In genomic region chr6:17266466-17266865, GRCm38 (mm10) we compare ENCODE assay signal across 26 mouse cellular contexts. TPM values are rescaled to one million over a fixed set of nuclear protein-coding genes. Genes with fewer than 3 reads are reported as not detected.
DNase-seq lines count a peak whose midpoint lies in the region; ATAC-seq and TF ChIP-seq lines count a peak whose summit lies in the region.
"Had no signal": no experiment of that assay in that cellular context is flagged by ENCODE, and none has a peak within 500 bp of the region (broad histone marks: within the 10 kb centered on the region; RNA-seq: fewer than 3 reads in every experiment).

No protein-coding gene starts in this region.

- TF ChIP-seq CTCF in intestine, postnatal 0 days (IDR thresholded peaks at IDR 0.05; ENCODE audit: low read depth), result no peak

- H3K4me1 ChIP-seq in intestine, embryonic 14.5 days (replicated peaks; ENCODE audit: control insufficient read depth, insufficient read depth, low read length), result no peaks in the 10 kb centered on the region
- no peaks in the 10 kb centered on the region for H3K4me1 ChIP-seq in intestine, postnatal 0 days (replicated peaks; ENCODE audit: control insufficient read depth, insufficient read depth, low read length)
- peaks cover 7% of the 10 kb centered on the region for H3K4me1 ChIP-seq in lung, embryonic 16.5 days (replicated peaks; ENCODE audit: control insufficient read depth, insufficient read depth, low read length)
- H3K4me1 ChIP-seq in intestine, embryonic 15.5 days (replicated peaks), result peaks cover 3% of the 10 kb centered on the region; the same call in 1 of the 2 replicates
- H3K4me1 ChIP-seq in midbrain, embryonic 10.5 days, result no peaks in the 10 kb centered on the region
- H3K4me1 ChIP-seq: embryonic facial prominence, embryonic 13.5 days; heart, embryonic 15.5 days; hindbrain, embryonic 13.5 days; midbrain, embryonic 12.5 days; neural tube, embryonic 15.5 days had no signal

- H3K4me2 ChIP-seq in intestine, embryonic 14.5 days (ENCODE audit: low read length), result no peak overlapping the region
- no peak overlapping the region for H3K4me2 ChIP-seq in intestine, postnatal 0 days (replicated peaks; ENCODE audit: low read depth)
- H3K4me2 ChIP-seq in lung, embryonic 16.5 days (ENCODE audit: low read depth, low read length), result no peak overlapping the region
- H3K4me2 ChIP-seq in intestine, embryonic 15.5 days (replicated peaks), result no peak overlapping the region
- H3K4me2 ChIP-seq: embryonic facial prominence, embryonic 13.5 days; heart, embryonic 15.5 days; hindbrain, embryonic 13.5 days; liver, embryonic 11.5 days; midbrain, embryonic 12.5 days; neural tube, embryonic 15.5 days had no signal

- H3K4me3 ChIP-seq in intestine, embryonic 14.5 days (ENCODE audit: low read depth, low read length), result no peak overlapping the region
- H3K4me3 ChIP-seq in intestine, postnatal 0 days (ENCODE audit: low read depth, low read length), result no peak overlapping the region
- no peak overlapping the region for H3K4me3 ChIP-seq in lung, embryonic 16.5 days (ENCODE audit: low read length)
- no peak overlapping the region for H3K4me3 ChIP-seq in intestine, embryonic 15.5 days (replicated peaks)
- H3K4me3 ChIP-seq in midbrain, embryonic 10.5 days, result no peak overlapping the region
- H3K4me3 ChIP-seq: embryonic facial prominence, embryonic 13.5 days; heart, adult 2 months; heart, embryonic 15.5 days; hindbrain, embryonic 13.5 days; midbrain, embryonic 12.5 days; neural tube, embryonic 15.5 days had no signal

- H3K27me3 ChIP-seq in intestine, embryonic 14.5 days (replicated peaks; ENCODE audit: control insufficient read depth, insufficient read depth, low read length), result no peaks in the 10 kb centered on the region
- no peaks in the 10 kb centered on the region for H3K27me3 ChIP-seq in intestine, postnatal 0 days (replicated peaks; ENCODE audit: control insufficient read depth, insufficient read depth, low read length)
- H3K27me3 ChIP-seq in lung, embryonic 16.5 days (ENCODE audit: control insufficient read depth, insufficient read depth, low read depth, low read length), result no peaks in the 10 kb centered on the region
- H3K27me3 ChIP-seq in intestine, embryonic 15.5 days (replicated peaks), result no peaks in the 10 kb centered on the region
- H3K27me3 ChIP-seq in midbrain, embryonic 10.5 days (ENCODE audit: low read depth, poor library complexity, severe bottlenecking), result no peaks in the 10 kb centered on the region
- H3K27me3 ChIP-seq: embryonic facial prominence, embryonic 13.5 days; heart, embryonic 15.5 days; hindbrain, embryonic 13.5 days; midbrain, embryonic 12.5 days; neural tube, embryonic 15.5 days; Patski had no signal

- H3K36me3 ChIP-seq in intestine, embryonic 14.5 days (ENCODE audit: control insufficient read depth, insufficient read depth, low read length), result no peaks in the 10 kb centered on the region
- H3K36me3 ChIP-seq in intestine, postnatal 0 days (ENCODE audit: control insufficient read depth, insufficient read depth), result no peaks in the 10 kb centered on the region
- H3K36me3 ChIP-seq in lung, embryonic 16.5 days (ENCODE audit: control insufficient read depth, insufficient read depth, low read length), result no peaks in the 10 kb centered on the region
- no peaks in the 10 kb centered on the region for H3K36me3 ChIP-seq in intestine, embryonic 15.5 days
- no peaks in the 10 kb centered on the region for H3K36me3 ChIP-seq in midbrain, embryonic 10.5 days
- H3K36me3 ChIP-seq: embryonic facial prominence, embryonic 13.5 days; heart, embryonic 15.5 days; hindbrain, embryonic 13.5 days; midbrain, embryonic 12.5 days; neural tube, embryonic 15.5 days had no signal

- no peak for ATAC-seq in intestine, embryonic 14.5 days (replicated peaks; ENCODE audit: low FRiP score, low TSS enrichment, low read depth)
- ATAC-seq in intestine, postnatal 0 days, result no peak
- ATAC-seq in lung, embryonic 16.5 days (ENCODE audit: low read depth), result peak; percentile 69
- no peak for ATAC-seq in intestine, embryonic 15.5 days
- ATAC-seq: CD4-positive, CD25-positive, alpha-beta regulatory T cell, adult 4 months; forebrain, embryonic 14.5 days; liver, postnatal 0 days; Patski had no signal

- DNase-seq in intestine, embryonic 14.5 days (ENCODE audit: low spot score), result no peak
- no peak for DNase-seq in lung, postnatal 14 days
- no peak for DNase-seq in heart, adult 8-10 months (ENCODE audit: low spot score)
- no peak for DNase-seq in midbrain, embryonic 10.5 days (ENCODE audit: low spot score)
- DNase-seq: adrenal gland, adult 2 months; cerebellum, adult 18-20 months; cerebellum, postnatal 36 days; embryo, embryonic 11 days; gastrocnemius, postnatal 25 days; heart, adult 2 months; heart, postnatal 36 days; liver, postnatal 0 days; right cerebral cortex, adult 18-20 months had no signal

- 39% methylated on average over 3 of the region's 3 CpGs for whole genome bisulfite sequencing in intestine, embryonic 14.5 days
- 58% methylated on average over 3 of the region's 3 CpGs for WGBS in intestine, postnatal 0 days
- 41% methylated on average over 3 of the region's 3 CpGs for WGBS in lung, embryonic 16.5 days
- 52% methylated on average over 3 of the region's 3 CpGs for WGBS in intestine, embryonic 15.5 days
- 76% methylated on average over 3 of the region's 3 CpGs for WGBS in midbrain, embryonic 10.5 days

- H3K27ac ChIP-seq in intestine, embryonic 14.5 days (ENCODE audit: low read depth), result peak overlapping the region; percentile 17; the same call in 1 of the 2 replicates
- H3K27ac ChIP-seq in intestine, postnatal 0 days (ENCODE audit: low read depth, low read length), result no peak overlapping the region
- H3K27ac ChIP-seq in lung, embryonic 16.5 days (ENCODE audit: low read length), result peak overlapping the region; percentile 59
- H3K27ac ChIP-seq in intestine, embryonic 15.5 days, result peak overlapping the region; percentile 48; the same call in 1 of the 2 replicates
- no peak overlapping the region for H3K27ac ChIP-seq in midbrain, embryonic 10.5 days (replicated peaks)
- H3K27ac ChIP-seq: embryonic facial prominence, embryonic 13.5 days; heart, adult 2 months; heart, embryonic 15.5 days; hindbrain, embryonic 13.5 days; midbrain, embryonic 12.5 days; neural tube, embryonic 15.5 days had no signal

- H3K9me3 ChIP-seq in intestine, embryonic 14.5 days (ENCODE audit: control insufficient read depth, low read length), result no peaks in the 10 kb centered on the region
- H3K9me3 ChIP-seq in intestine, postnatal 0 days (ENCODE audit: control insufficient read depth), result no peaks in the 10 kb centered on the region
- H3K9me3 ChIP-seq in lung, embryonic 16.5 days (ENCODE audit: control insufficient read depth, low read length), result no peaks in the 10 kb centered on the region
- H3K9me3 ChIP-seq in intestine, embryonic 15.5 days, result no peaks in the 10 kb centered on the region
- H3K9me3 ChIP-seq in midbrain, embryonic 10.5 days (replicated peaks), result no peaks in the 10 kb centered on the region
- H3K9me3 ChIP-seq: embryonic facial prominence, embryonic 13.5 days; heart, embryonic 15.5 days; hindbrain, embryonic 13.5 days; midbrain, embryonic 12.5 days; neural tube, embryonic 15.5 days had no signal

- H3K9ac ChIP-seq in intestine, embryonic 14.5 days (ENCODE audit: low read length), result no peak overlapping the region
- no peak overlapping the region for H3K9ac ChIP-seq in intestine, postnatal 0 days (ENCODE audit: low read depth, low read length)
- no peak overlapping the region for H3K9ac ChIP-seq in lung, embryonic 16.5 days (ENCODE audit: low read length)
- H3K9ac ChIP-seq in intestine, embryonic 15.5 days, result no peak overlapping the region
- H3K9ac ChIP-seq: embryonic facial prominence, embryonic 13.5 days; heart, embryonic 15.5 days; hindbrain, embryonic 13.5 days; liver, postnatal 0 days; midbrain, embryonic 12.5 days; neural tube, embryonic 15.5 days had no signal

RNA-seq across cellular contexts. Expression of gene Cav2, which starts 14.5 kb away (rescaled TPM):
- polyA plus RNA-seq in intestine, embryonic 14.5 days (2014; fragmentation: Nextera tagmentation; extraction: Ambion mirVana), result 17.3 and 17.9 TPM in 2 replicates
- polyA plus RNA-seq in intestine, postnatal 0 days (2015; fragmentation: Nextera tagmentation; extraction: Ambion mirVana), result 26.1 and 26.4 TPM in 2 replicates
- 123 and 135 TPM in 2 replicates for polyA plus RNA-seq in lung, embryonic 16.5 days (2015; fragmentation: Nextera tagmentation; extraction: Ambion mirVana)
- polyA plus RNA-seq in intestine, embryonic 15.5 days (2015; fragmentation: Nextera tagmentation; extraction: Ambion mirVana), result 21.5 and 23.2 TPM in 2 replicates
- total RNA-seq in heart, adult 8-10 months (2022), result 10 to 100 TPM; 28.1 to 43.5 (median 41.9) TPM
- 5.0 and 5.4 TPM in 2 replicates for polyA plus RNA-seq in midbrain, embryonic 10.5 days (2016; fragmentation: Nextera tagmentation; extraction: Ambion mirVana)

RNA-seq across cellular contexts. Expression of gene Cav1, which starts 39.7 kb away (rescaled TPM):
- 167 and 171 TPM in 2 replicates for polyA plus RNA-seq in intestine, embryonic 14.5 days (2014; fragmentation: Nextera tagmentation; extraction: Ambion mirVana)
- polyA plus RNA-seq in intestine, postnatal 0 days (2015; fragmentation: Nextera tagmentation; extraction: Ambion mirVana), result 141 and 154 TPM in 2 replicates
- polyA plus RNA-seq in lung, embryonic 16.5 days (2015; fragmentation: Nextera tagmentation; extraction: Ambion mirVana), result 658 and 664 TPM in 2 replicates
- polyA plus RNA-seq in intestine, embryonic 15.5 days (2015; fragmentation: Nextera tagmentation; extraction: Ambion mirVana), result 178 and 201 TPM in 2 replicates
- total RNA-seq in heart, adult 8-10 months (2022), result 100 to 1,000 TPM; 156 to 240 (median 203) TPM
- polyA plus RNA-seq in midbrain, embryonic 10.5 days (2016; fragmentation: Nextera tagmentation; extraction: Ambion mirVana), result 6.4 and 8.6 TPM in 2 replicates
- total RNA-seq: megakaryocyte progenitor cell, adult 5-6 weeks had no signal
- polyA plus RNA-seq: CD4-positive, CD25-positive, alpha-beta regulatory T cell, adult 4 months had no signal

Comparison
In these comparisons a context has a peak if more than half of its experiments do, and no peak if none do; other contexts are left out.
1. H3K27ac ChIP-seq: peak in intestine, embryonic 14.5 days (single experiment), lung, embryonic 16.5 days (single experiment) and intestine, embryonic 15.5 days (single experiment); none in intestine, postnatal 0 days (single experiment) and midbrain, embryonic 10.5 days (single experiment).
2. RNA of gene Cav1, which starts 39.7 kb away (polyA plus RNA-seq): 658 to 664 TPM in lung, embryonic 16.5 days, 178 to 201 TPM in intestine, embryonic 15.5 days, 167 to 171 TPM in intestine, embryonic 14.5 days and 141 to 154 TPM in intestine, postnatal 0 days; 6.4 to 8.6 TPM in midbrain, embryonic 10.5 days; every median in the first group is over 10 times any median in the second.